Mouse (Mus musculus): ENCODE measurements around the gene Rabgap1.
"Not testable (repeated sequence)": the region's sequence is repeated elsewhere in the genome, so short reads cannot be mapped to it uniquely, and the experiment has no call there.

Gene Rabgap1

GRCm38 (mm10) chr2:37442611-37443591 lies at the start of gene Rabgap1, which contains the start of the genes Zbtb26 and Zbtb6:
TSS of gene Rabgap1 (plus strand) at chr2:37443279.
TSS of gene Zbtb26 (minus strand) at chr2:37443135.
TSS of gene Zbtb6 (minus strand) at chr2:37443171.
- DNase-seq (ENCODE audit: low read depth), result peak; percentile 89

GRCm38 (mm10) chr2:37395539-37395938 lies 47.5 kb upstream of the Rabgap1 start:
- DNase-seq (ENCODE audit: low read depth), result peak; percentile 30

GRCm38 (mm10) chr2:37421903-37422302 lies 21.2 kb upstream of the Rabgap1 start:
- DNase-seq (ENCODE audit: low read depth), result no peak

GRCm38 (mm10) chr2:37422306-37423304 lies 20.5 kb upstream of the Rabgap1 start, which contains the start of gene Rc3h2:
TSS of gene Rc3h2 (minus strand) at chr2:37422903.
- DNase-seq (ENCODE audit: low read depth), result peak; percentile 97

GRCm38 (mm10) chr2:37423671-37424070 lies 19.4 kb upstream of the Rabgap1 start:
- DNase-seq (ENCODE audit: low read depth), result peak; percentile 24

- peak; percentile 92 for DNase-seq (ENCODE audit: low read depth)
Measured at GRCm38 (mm10) chr2:37430593-37431464, 12.2 kb upstream of the Rabgap1 start.

GRCm38 (mm10) chr2:37431609-37432008 lies 11.5 kb upstream of the Rabgap1 start:
- no peak for DNase-seq (ENCODE audit: low read depth)

GRCm38 (mm10) chr2:37451667-37452375 lies 8.7 kb downstream of the Rabgap1 start:
- DNase-seq (ENCODE audit: low read depth), result peak; percentile 97

GRCm38 (mm10) chr2:37452376-37452760 lies 9.3 kb downstream of the Rabgap1 start:
- no peak for DNase-seq (ENCODE audit: low read depth)

- DNase-seq (ENCODE audit: low read depth), result no peak
Measured at GRCm38 (mm10) chr2:37460707-37461106, 17.6 kb downstream of the Rabgap1 start.

- DNase-seq (ENCODE audit: low read depth), result no peak
Measured at GRCm38 (mm10) chr2:37466266-37466665, 23.2 kb downstream of the Rabgap1 start.

GRCm38 (mm10) chr2:37479559-37479958 lies 36.5 kb downstream of the Rabgap1 start:
- no peak for DNase-seq (ENCODE audit: low read depth)

GRCm38 (mm10) chr2:37480039-37480438 lies 37.0 kb downstream of the Rabgap1 start:
- no peak for DNase-seq (ENCODE audit: low read depth)

GRCm38 (mm10) chr2:37484165-37484564 lies 41.1 kb downstream of the Rabgap1 start:
- no peak for DNase-seq (ENCODE audit: low read depth)

- DNase-seq (ENCODE audit: low read depth), result peak; percentile 77
Measured at GRCm38 (mm10) chr2:37485370-37485769, 42.3 kb downstream of the Rabgap1 start.

GRCm38 (mm10) chr2:37486408-37486807 lies 43.3 kb downstream of the Rabgap1 start:
- DNase-seq (ENCODE audit: low read depth), result no peak

- no peak for DNase-seq (ENCODE audit: low read depth)
Measured at GRCm38 (mm10) chr2:37488956-37489355, 45.9 kb downstream of the Rabgap1 start.

- DNase-seq (ENCODE audit: low read depth), result no peak
Measured at GRCm38 (mm10) chr2:37497321-37497720, 54.2 kb downstream of the Rabgap1 start.

GRCm38 (mm10) chr2:37505856-37506255 lies 62.8 kb downstream of the Rabgap1 start:
- DNase-seq (ENCODE audit: low read depth), result not testable (repeated sequence)

- no peak for DNase-seq (ENCODE audit: low read depth)
Measured at GRCm38 (mm10) chr2:37511134-37511901, 68.2 kb downstream of the Rabgap1 start.

Measured in naive thymus-derived CD4-positive, alpha-beta T cell, adult 2 months (primary cell).